Mouse (Mus musculus) heart, embryonic 13.5 days (tissue): ENCODE measurements around the gene Atg4d. TPM values are rescaled to one million over a fixed set of nuclear protein-coding genes. Genes with fewer than 3 reads are reported as not detected.
A peak's percentile ranks its signal among the peaks of the same experiment; 100 is the strongest.
"Not testable (repeated sequence)": the region's sequence is repeated elsewhere in the genome, so short reads cannot be mapped to it uniquely, and the experiment has no call there.

Experiments used
- ATAC-seq: fragments of 200-750 bp; cut with Nextera tagmentation; 2 replicates; pipeline ENCODE4 v1.8.0; 2017; ENCODE audit warnings: moderate TSS enrichment; ENCODE audit not compliant: insufficient number of reproducible peaks, low FRiP score, low TSS enrichment; ENCODE audit errors: extremely low read depth
- H3K27ac ChIP-seq: fragments of 300-500 bp; sonication (generic); replicated peaks from 2 replicates; pipeline ENCODE4 v1.5.1; 2015; ENCODE audit warnings: moderate library complexity, mild to moderate bottlenecking, inconsistent platforms
- H3K27me3 ChIP-seq: fragments of 300-500 bp; sonication (generic); replicated peaks from 2 replicates; pipeline ENCODE4 v1.6.1; 2015; ENCODE audit warnings: mild to moderate bottlenecking, inconsistent platforms
- H3K36me3 ChIP-seq: fragments of 300-500 bp; sonication (generic); 2 replicates; pipeline ENCODE4 v1.6.1; 2015; ENCODE audit warnings: mild to moderate bottlenecking, inconsistent platforms
- H3K4me1 ChIP-seq: fragments of 300-500 bp; sonication (generic); 2 replicates; pipeline ENCODE4 v1.6.1; 2015; ENCODE audit warnings: inconsistent platforms
- H3K4me2 ChIP-seq: fragments of 300-500 bp; sonication (generic); 2 replicates; pipeline ENCODE4 v1.6.1; 2015; ENCODE audit warnings: inconsistent platforms, mild to moderate bottlenecking, moderate library complexity
- H3K4me3 ChIP-seq: fragments of 300-500 bp; sonication (generic); 2 replicates; pipeline ENCODE4 v1.5.1; 2015; ENCODE audit warnings: moderate library complexity, mild to moderate bottlenecking, inconsistent platforms
- H3K9ac ChIP-seq: fragments of 300-500 bp; sonication (generic); 2 replicates; pipeline ENCODE4 v1.6.1; 2015; ENCODE audit warnings: inconsistent platforms, mild to moderate bottlenecking, moderate library complexity
- H3K9me3 ChIP-seq: fragments of 300-500 bp; sonication (generic); 2 replicates; pipeline ENCODE4 v1.6.1; 2016; ENCODE audit warnings: inconsistent platforms
- WGBS: fragments of 180-500 bp; shearing (Covaris S2); methylation state at CpG from one replicate; pipeline ENCODE4 v1.1.7; 2015; ENCODE audit warnings: mixed read lengths; 5-methylcytosine and 5-hydroxymethylcytosine counted together
- polyA plus RNA-seq: library from polyadenylated mRNA; unstranded; fragments of >200 nt; fragmentation: Nextera tagmentation; extraction: Ambion mirVana; gene quantifications from 2 replicates; pipeline ENCODE4 v1.2.1, GENCODE M21; 2015

The Atg4d gene
- polyA plus RNA-seq, 1 experiment from 2014 or later: 41.6 TPM

DNA sequence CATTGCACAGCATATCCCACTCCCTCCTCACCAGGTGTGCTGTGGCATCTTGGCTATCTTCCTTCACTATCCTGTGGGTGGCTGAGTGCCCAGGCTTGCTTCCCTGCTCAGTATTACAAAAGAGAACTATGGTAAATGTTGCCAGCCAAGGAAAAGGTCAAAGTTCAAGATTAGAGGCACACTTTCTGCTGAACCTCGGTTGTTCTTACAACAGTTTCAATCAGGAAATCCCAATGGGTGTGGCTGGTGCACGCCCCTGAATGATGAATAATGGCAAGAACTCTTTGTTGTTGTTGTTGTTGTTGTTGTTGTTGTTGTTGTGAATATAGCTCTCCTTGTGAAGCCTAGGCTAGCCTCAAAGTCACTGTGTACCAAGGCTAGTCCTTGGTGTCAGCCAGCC is 3.3 kb upstream of the Atg4d start:
- H3K27me3 ChIP-seq: no peaks in the 10 kb centered on the region
- H3K36me3 ChIP-seq: peaks cover 4% of the 10 kb centered on the region
- H3K4me2 ChIP-seq: no peak overlapping the region
- ATAC-seq: no peak
- H3K27ac ChIP-seq: no peak overlapping the region
- no peak overlapping the region for H3K9ac ChIP-seq
- WGBS: 67% methylated on average over 2 of the region's 2 CpGs
- peaks cover 19% of the 10 kb centered on the region for H3K4me1 ChIP-seq
- H3K4me3 ChIP-seq: no peak overlapping the region
- H3K9me3 ChIP-seq: no peaks in the 10 kb centered on the region

- H3K9ac ChIP-seq: peak overlapping the region; percentile 79
- ATAC-seq: peak; percentile 5; the same call in 1 of the 2 replicates
- 12% methylated on average over 17 of the region's 17 CpGs for WGBS
- peak overlapping the region; percentile 79 for H3K4me3 ChIP-seq
- H3K4me2 ChIP-seq: peak overlapping the region; percentile 84
- peaks cover 31% of the 10 kb centered on the region for H3K4me1 ChIP-seq
- H3K27ac ChIP-seq: peak overlapping the region; percentile 83
- no peaks in the 10 kb centered on the region for H3K27me3 ChIP-seq
- no peaks in the 10 kb centered on the region for H3K9me3 ChIP-seq
- H3K36me3 ChIP-seq: peaks cover 28% of the 10 kb centered on the region
Measured at GRCm38 (mm10) chr9:21264272-21264999, 657 bp upstream of the Atg4d start.

DNA sequence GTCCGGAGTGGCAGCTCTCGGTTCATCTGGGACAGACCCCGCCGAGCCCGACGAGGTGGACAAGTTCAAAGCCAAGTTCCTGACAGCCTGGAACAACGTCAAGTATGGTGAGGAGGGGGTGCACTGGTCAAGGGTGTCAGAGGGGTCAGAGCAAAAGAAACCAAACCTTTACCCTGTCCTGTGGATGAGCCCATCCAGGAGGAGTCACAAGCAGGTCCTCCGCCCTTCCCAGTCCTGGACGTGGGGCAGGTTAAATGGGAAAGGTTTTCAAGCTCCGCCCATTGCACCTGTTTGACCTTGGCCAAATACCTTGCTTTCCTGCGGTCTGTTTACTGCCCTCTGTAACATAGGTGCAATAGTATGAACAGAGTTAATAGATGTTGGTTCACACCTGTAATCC is 518 bp downstream of the Atg4d start:
- H3K9ac ChIP-seq: peak overlapping the region; percentile 91
- H3K27me3 ChIP-seq: no peaks in the 10 kb centered on the region
- 4% methylated on average over 11 of the region's 11 CpGs for WGBS
- ATAC-seq: peak; percentile 10; the same call in 1 of the 2 replicates
- H3K4me2 ChIP-seq: peak overlapping the region; percentile 84
- H3K9me3 ChIP-seq: no peaks in the 10 kb centered on the region
- H3K36me3 ChIP-seq: peaks cover 40% of the 10 kb centered on the region
- peak overlapping the region; percentile 76 for H3K27ac ChIP-seq
- peaks cover 31% of the 10 kb centered on the region for H3K4me1 ChIP-seq
- H3K4me3 ChIP-seq: peak overlapping the region; percentile 79

- H3K4me1 ChIP-seq: peaks cover 31% of the 10 kb centered on the region
- no peaks in the 10 kb centered on the region for H3K9me3 ChIP-seq
- peak overlapping the region; percentile 84 for H3K4me2 ChIP-seq
- H3K9ac ChIP-seq: peak overlapping the region; percentile 91
- 77% methylated on average over 5 of the region's 5 CpGs for WGBS
- no peaks in the 10 kb centered on the region for H3K27me3 ChIP-seq
- no peak overlapping the region for H3K27ac ChIP-seq
- peaks cover 52% of the 10 kb centered on the region for H3K36me3 ChIP-seq
- ATAC-seq: no peak
- peak overlapping the region; percentile 79 for H3K4me3 ChIP-seq
Measured at GRCm38 (mm10) chr9:21266889-21267288, 1.8 kb downstream of the Atg4d start.

- Histone ChIP-seq H3K4me3 (no peak overlapping the region), H3K9ac (no peak overlapping the region), H3K4me2 (no peak overlapping the region), H3K36me3 (peaks cover 67% of the 10 kb centered on the region), H3K27me3 (no peaks in the 10 kb centered on the region), H3K4me1 (peaks cover 33% of the 10 kb centered on the region), H3K27ac (no peak overlapping the region), H3K9me3 (no peaks in the 10 kb centered on the region)
- no peak for ATAC-seq
- WGBS: 92% methylated on average over 16 of the region's 16 CpGs
Measured at GRCm38 (mm10) chr9:21268305-21268704, 3.2 kb downstream of the Atg4d start.

DNA sequence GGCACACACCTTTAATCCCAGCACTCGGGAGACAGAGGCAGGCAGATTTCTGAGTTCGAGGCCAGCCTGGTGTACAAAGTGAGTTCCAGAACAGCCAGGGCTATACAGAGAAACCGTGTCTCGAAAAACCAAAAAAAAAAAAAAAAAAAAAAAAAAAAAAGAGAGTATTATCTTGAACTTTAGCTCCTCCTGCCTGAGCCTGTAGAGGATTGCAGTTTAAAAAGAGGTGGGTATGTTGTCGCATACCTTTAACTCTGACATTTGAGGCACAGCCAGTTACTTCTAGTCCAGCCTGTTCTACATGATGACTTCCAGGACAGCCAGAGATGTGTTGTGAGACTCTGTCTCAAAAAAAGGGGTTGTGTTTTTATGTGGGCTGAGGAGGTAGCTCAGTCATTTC is 4.5 kb downstream of the Atg4d start:
- not testable (repeated sequence) for H3K4me2 ChIP-seq, H3K27ac ChIP-seq, H3K9me3 ChIP-seq, H3K27me3 ChIP-seq, ATAC-seq, H3K9ac ChIP-seq, H3K4me3 ChIP-seq
- 76% methylated on average over 5 of the region's 5 CpGs for WGBS
- Histone ChIP-seq H3K36me3 (peaks cover 79% of the 10 kb centered on the region), H3K4me1 (peaks cover 42% of the 10 kb centered on the region)

- Histone ChIP-seq H3K4me3 (no peak overlapping the region), H3K27me3 (no peaks in the 10 kb centered on the region), H3K4me1 (peaks cover 29% of the 10 kb centered on the region), H3K9me3 (no peaks in the 10 kb centered on the region), H3K36me3 (peaks cover 98% of the 10 kb centered on the region), H3K9ac (no peak overlapping the region), H3K27ac (no peak overlapping the region), H3K4me2 (no peak overlapping the region)
- 89% methylated on average over 9 of the region's 9 CpGs for WGBS
- ATAC-seq: no peak
Measured at GRCm38 (mm10) chr9:21272391-21272790, 7.3 kb downstream of the Atg4d start.

DNA sequence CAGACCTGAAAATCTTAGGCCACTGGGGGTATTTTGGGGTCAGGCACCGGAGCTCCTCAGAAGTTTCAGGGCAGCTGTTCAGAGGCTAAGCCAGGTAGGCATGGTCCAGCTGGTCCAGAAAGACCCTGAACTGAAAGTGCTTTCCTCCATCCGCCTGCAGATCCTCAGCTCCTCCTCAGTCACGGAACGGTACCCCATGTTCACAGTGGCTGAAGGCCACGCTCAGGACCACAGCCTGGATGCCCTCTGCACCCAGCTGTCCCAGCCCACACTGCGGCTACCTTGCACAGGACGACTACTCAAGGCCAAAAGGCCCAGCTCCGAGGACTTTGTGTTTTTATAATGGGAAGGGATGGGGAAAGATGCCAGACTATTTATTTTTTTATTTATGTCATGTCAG is 8.0 kb downstream of the Atg4d start:
- ATAC-seq: no peak
- no peak overlapping the region for H3K9ac ChIP-seq
- no peak overlapping the region for H3K4me2 ChIP-seq
- peaks cover 100% of the 10 kb centered on the region for H3K36me3 ChIP-seq
- H3K4me1 ChIP-seq: peaks cover 23% of the 10 kb centered on the region
- no peaks in the 10 kb centered on the region for H3K9me3 ChIP-seq
- H3K4me3 ChIP-seq: no peak overlapping the region
- no peaks in the 10 kb centered on the region for H3K27me3 ChIP-seq
- WGBS: 85% methylated on average over 8 of the region's 8 CpGs
- H3K27ac ChIP-seq: peak overlapping the region; percentile 50

DNA sequence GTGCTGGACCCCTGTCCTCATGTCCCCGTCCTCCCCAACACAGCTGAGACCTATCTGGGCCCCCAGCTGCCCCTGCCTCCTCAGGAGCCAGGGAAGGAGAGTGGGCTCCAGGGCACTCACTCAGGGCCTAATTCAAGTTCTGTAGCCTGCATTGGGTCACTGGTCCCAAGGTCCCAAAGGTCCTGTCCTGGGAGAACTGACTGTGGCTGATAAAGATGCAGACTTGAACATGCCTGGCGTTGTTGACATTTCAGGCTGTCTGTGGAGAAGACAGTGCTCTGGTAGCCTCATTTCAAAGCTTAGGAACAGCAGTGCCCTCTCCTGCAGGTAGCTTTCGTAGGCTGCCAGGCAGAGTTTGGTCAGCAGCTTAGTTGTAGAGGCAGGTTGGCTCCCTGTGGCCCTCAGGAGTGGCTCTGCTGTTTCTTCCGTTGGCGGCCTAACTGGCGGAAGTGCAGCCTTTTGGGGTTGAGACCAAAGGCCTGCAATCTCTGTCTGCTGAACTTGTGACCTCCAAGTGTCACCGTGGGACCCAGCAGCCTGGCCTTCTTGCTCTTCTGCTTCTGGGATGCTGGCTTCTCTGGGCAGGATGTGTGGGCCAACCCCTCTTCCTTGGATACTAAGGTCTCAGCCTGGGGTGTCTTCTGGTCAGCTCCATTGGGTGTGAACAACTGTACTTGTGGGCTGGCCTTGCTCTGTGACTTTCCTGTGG is 8.6 kb downstream of the Atg4d start:
- Histone ChIP-seq H3K9me3 (no peaks in the 10 kb centered on the region), H3K27ac (peak overlapping the region; percentile 50), H3K4me3 (no peak overlapping the region), H3K4me2 (no peak overlapping the region), H3K36me3 (peaks cover 100% of the 10 kb centered on the region), H3K27me3 (no peaks in the 10 kb centered on the region), H3K9ac (no peak overlapping the region; the same call in 1 of the 2 replicates), H3K4me1 (peaks cover 23% of the 10 kb centered on the region)
- no peak for ATAC-seq
- WGBS: 62% methylated on average over 7 of the region's 7 CpGs

DNA sequence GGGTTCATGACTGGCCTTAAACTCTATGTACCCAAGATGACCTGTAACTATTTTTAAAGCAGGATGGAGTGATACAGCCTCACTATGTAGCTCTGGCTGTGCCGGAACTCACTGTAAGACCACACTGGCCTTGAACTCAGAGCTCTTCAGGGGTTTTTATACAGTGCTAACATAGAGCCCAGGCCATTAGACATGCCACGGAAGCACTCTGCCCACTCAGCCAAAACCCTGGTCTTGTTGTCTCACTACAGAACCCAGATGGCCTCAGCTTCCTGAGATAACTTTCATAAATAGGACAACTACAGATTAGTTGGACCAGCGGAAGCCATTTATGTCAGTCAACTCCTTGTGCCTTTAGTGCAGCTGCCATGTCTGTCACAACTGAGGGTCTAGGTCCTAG is 9.2 kb downstream of the Atg4d start:
- no peaks in the 10 kb centered on the region for H3K27me3 ChIP-seq
- H3K36me3 ChIP-seq: peaks cover 100% of the 10 kb centered on the region
- H3K4me1 ChIP-seq: peaks cover 26% of the 10 kb centered on the region
- no peak overlapping the region for H3K4me2 ChIP-seq
- no peaks in the 10 kb centered on the region for H3K9me3 ChIP-seq
- no peak for ATAC-seq
- H3K4me3 ChIP-seq: no peak overlapping the region
- H3K27ac ChIP-seq: peak overlapping the region; percentile 50
- 49% methylated on average over 3 of the region's 3 CpGs for WGBS
- H3K9ac ChIP-seq: no peak overlapping the region

DNA sequence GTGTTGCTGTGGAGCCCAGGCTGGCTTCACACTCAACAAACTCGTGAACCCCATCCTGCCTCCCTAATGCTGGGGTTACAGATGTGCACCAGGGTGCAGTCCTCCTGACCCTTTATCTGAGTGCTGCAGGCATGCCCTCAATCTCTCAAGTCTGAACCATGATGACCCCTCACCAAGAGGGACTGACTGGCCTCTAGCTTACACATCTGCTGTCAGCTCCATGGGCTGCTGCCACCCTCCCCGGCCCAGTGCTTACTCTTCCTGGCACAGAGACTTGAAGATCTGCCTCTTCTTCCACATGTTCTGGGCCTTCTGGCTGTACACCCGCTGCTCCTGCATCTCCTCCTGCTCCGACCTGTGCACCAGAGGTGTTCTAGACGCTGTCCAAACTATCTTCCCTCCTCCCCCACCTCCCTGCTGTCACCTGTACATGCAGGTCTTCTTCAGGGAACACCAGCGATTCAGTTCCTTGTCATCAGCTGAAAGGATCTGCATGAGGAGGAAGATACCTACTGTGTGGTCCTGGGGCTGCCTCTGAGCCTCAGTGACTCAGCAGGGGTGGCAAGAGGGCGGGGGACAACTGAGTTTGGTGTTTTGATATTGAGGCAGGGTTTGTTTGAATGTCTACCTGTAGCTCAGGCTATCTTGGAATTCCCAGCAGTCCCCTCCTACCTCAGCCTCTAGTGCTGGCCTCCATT is 10.1 kb downstream of the Atg4d start:
- Histone ChIP-seq H3K9ac (no peak overlapping the region), H3K4me2 (no peak overlapping the region), H3K9me3 (no peaks in the 10 kb centered on the region), H3K36me3 (peaks cover 100% of the 10 kb centered on the region), H3K4me3 (no peak overlapping the region), H3K4me1 (peaks cover 26% of the 10 kb centered on the region), H3K27ac (peak overlapping the region; percentile 50; the same call in 1 of the 2 replicates), H3K27me3 (no peaks in the 10 kb centered on the region)
- ATAC-seq: no peak
- 72% methylated on average over 7 of the region's 7 CpGs for WGBS
